Mouse (Mus musculus): Measurements from ENCODE around the gene Strn4. TPM values are rescaled to one million over a fixed set of nuclear protein-coding genes. Genes with fewer than 3 reads are reported as not detected.

The Strn4 gene
- polyA plus RNA-seq, 1 experiment from 2014 or later: 32.8 TPM

DNA sequence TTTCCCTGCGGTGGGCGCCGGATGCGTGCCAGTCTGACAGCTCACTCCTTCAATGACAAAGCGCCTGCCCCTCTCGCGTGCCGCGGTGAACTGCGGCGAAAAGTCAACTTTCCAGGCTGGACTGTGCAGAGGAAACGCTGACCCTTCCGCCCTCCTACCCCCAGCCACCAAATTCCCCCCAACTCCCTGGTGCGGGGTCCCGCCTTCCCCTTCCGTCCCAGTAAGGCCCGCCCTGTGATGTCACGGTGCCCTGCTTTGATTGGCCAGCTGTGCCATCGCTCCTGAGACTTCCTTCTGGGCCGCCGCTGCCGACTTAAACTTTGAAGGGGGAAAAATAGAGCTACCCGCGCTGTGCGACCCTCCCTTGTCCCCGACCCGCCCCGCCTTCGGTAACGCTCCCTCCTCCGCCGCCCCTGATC is 27.0 kb downstream of the Strn4 start, which contains the start of gene Prkd2:
Gene Prkd2 (plus strand): TSS at position 258 of the 419 bp plus-strand sequence.
- Histone ChIP-seq H3K4me2 (peak within 1 kb of the TSS; percentile 100), H3K4me1 (replicated peaks) (peaks cover 63% of the 10 kb centered on the region), H3K9ac (peak within 1 kb of the TSS; percentile 84), H3K36me3 (peaks cover 38% of the 10 kb centered on the region), H3K4me3 (replicated peaks) (peak within 1 kb of the TSS; percentile 73), H3K27ac (peak within 1 kb of the TSS; percentile 78), H3K9me3 (replicated peaks) (no peaks in the 10 kb centered on the region), H3K27me3 (no peaks in the 10 kb centered on the region)
- ATAC-seq (ENCODE audit: low read depth) (peak; percentile 82), DNase-seq (peak; percentile 77)
- whole genome bisulfite sequencing (ENCODE audit: insufficient replicate concordance): under 1% methylated on average over 32 of the region's 32 CpGs

DNA sequence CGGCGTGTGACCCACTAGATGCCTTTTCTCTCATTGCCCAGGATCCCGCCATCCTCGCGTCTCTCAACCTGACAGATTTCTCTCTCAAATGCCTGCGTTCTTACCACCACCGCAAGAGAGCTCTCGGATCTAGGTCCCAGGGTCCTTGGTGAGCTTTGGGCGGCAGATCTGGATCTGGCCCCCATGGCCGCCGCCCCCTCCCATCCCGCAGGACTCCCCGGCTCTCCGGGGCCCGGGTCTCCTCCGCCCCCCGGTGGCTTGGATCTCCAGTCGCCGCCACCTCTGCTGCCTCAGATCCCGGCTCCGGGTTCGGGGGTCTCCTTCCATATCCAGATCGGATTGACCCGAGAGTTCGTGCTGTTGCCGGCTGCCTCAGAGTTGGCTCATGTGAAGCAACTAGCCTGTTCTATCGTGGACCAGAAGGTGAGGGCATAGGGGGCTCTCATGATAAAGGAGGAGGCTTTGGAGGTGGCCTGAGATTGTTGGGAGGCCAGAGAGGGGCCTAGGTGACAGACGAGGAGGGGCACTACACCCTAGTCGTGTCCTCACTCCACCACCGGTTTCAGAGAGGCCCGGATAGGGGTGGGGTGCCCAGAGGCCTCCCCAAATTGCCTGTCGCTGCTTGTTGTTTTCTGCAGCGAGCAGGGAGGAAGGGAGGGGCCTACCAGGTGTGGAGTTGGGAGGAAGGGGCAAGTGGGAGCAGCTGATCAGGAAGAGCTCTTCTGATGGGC is 27.9 kb downstream of the Strn4 start:
- Histone ChIP-seq H3K27me3 (no peaks in the 10 kb centered on the region), H3K9me3 (replicated peaks) (no peaks in the 10 kb centered on the region), H3K9ac (peak overlapping the region; percentile 84), H3K4me2 (peak overlapping the region; percentile 100), H3K4me3 (replicated peaks) (peak overlapping the region; percentile 73), H3K4me1 (replicated peaks) (peaks cover 58% of the 10 kb centered on the region), H3K36me3 (peaks cover 29% of the 10 kb centered on the region), H3K27ac (peak overlapping the region; percentile 70)
- ATAC-seq (ENCODE audit: low read depth) (peak; percentile 37), DNase-seq (no peak)
- under 1% methylated on average over 33 of the region's 33 CpGs for whole genome bisulfite sequencing (ENCODE audit: insufficient replicate concordance)

DNA sequence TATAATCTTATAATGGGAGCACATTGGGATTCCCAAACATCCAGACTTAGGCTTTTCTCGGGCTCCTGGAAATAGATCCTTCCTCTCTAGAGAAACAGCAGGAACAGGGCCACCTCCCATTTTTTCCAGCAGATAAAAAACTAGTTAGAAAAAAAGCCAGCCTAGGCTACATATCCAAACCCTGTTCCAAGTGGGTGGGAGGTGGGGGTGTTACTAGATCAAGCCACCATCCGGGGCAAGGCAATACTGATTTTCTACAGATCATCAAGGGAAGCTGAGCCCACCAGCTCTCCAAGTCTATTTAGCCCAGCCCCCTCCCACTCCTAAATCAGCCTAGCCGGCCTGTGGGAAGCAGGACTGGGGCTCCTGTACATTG is 29.0 kb downstream of the Strn4 start:
- no peak for ATAC-seq (ENCODE audit: low read depth)
- no peaks in the 10 kb centered on the region for H3K9me3 ChIP-seq (replicated peaks)
- DNase-seq: no peak
- peaks cover 51% of the 10 kb centered on the region for H3K4me1 ChIP-seq (replicated peaks)
- H3K27ac ChIP-seq: peak overlapping the region; percentile 63
- 19% methylated on average over 3 of the region's 3 CpGs for WGBS (ENCODE audit: insufficient replicate concordance)
- H3K36me3 ChIP-seq: peaks cover 28% of the 10 kb centered on the region
- H3K4me3 ChIP-seq (replicated peaks): peak overlapping the region; percentile 73
- peak overlapping the region; percentile 84 for H3K9ac ChIP-seq
- no peaks in the 10 kb centered on the region for H3K27me3 ChIP-seq
- H3K4me2 ChIP-seq: peak overlapping the region; percentile 100

DNA sequence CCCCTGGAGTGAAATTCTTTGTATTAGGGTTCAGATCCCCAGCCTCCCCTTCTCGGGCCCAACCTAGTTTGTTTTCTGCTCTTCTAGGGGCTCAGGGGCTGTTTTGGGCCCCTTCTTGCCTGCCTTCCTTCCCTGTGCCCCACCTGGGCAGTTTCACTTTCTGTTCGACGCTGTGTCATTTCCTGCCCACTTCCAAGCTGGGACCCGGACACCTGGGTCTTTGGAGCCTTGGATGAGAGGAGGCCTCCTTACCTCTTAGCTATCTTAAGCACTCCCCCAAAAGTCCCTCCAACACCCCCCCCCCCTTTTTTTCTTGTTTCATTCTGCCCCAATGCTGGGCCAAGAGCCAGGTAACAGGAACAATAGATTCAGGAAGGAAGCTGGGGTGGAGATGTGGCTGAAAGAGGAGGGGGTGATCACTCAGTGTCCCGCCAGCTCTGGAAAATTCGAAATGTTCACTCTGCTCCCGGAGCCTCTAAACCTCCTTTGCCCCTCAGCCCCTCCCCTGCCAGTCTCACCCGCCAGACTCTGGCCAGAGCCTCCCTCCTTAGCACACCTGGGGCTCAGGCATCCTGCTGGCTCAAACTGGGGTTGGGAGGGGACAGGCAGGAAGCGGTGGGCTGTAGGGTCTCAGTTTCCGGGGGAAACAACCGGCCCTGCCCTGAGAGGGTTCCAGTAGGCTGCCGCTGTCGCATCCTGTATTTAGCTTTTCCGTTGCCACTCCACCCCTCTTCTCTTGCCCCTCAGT is 29.6 kb downstream of the Strn4 start:
- Histone ChIP-seq H3K4me2 (peak overlapping the region; percentile 100), H3K4me1 (replicated peaks) (peaks cover 51% of the 10 kb centered on the region), H3K9ac (peak overlapping the region; percentile 84), H3K27ac (peak overlapping the region; percentile 63), H3K36me3 (peaks cover 27% of the 10 kb centered on the region), H3K4me3 (replicated peaks) (peak overlapping the region; percentile 73), H3K9me3 (replicated peaks) (no peaks in the 10 kb centered on the region), H3K27me3 (no peaks in the 10 kb centered on the region)
- DNase-seq (no peak), ATAC-seq (ENCODE audit: low read depth) (no peak)
- WGBS (ENCODE audit: insufficient replicate concordance): 7% methylated on average over 14 of the region's 14 CpGs

DNA sequence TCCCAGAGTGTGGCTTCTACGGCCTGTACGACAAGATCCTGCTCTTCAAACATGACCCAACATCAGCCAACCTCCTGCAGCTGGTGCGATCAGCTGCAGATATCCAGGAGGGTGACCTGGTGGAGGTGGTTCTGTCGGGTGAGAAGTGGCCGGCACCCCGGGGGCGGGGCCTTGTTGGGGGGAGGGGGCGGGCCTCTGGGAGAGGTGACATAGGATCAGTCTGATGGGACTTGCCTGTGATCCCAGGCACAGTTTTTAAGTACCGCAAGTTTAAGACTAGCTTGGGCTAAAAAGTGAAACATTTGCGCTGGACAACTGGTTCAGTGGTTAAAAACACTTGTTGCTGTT is 30.1 kb downstream of the Strn4 start:
- Histone ChIP-seq H3K27ac (peak overlapping the region; percentile 63), H3K4me2 (peak overlapping the region; percentile 100), H3K36me3 (peaks cover 26% of the 10 kb centered on the region), H3K4me3 (replicated peaks) (peak overlapping the region; percentile 73), H3K4me1 (replicated peaks) (peaks cover 47% of the 10 kb centered on the region), H3K9ac (peak overlapping the region; percentile 84), H3K9me3 (replicated peaks) (no peaks in the 10 kb centered on the region), H3K27me3 (no peaks in the 10 kb centered on the region)
- WGBS (ENCODE audit: insufficient replicate concordance): 22% methylated on average over 10 of the region's 10 CpGs
- ATAC-seq (ENCODE audit: low read depth) (no peak), DNase-seq (no peak)

DNA sequence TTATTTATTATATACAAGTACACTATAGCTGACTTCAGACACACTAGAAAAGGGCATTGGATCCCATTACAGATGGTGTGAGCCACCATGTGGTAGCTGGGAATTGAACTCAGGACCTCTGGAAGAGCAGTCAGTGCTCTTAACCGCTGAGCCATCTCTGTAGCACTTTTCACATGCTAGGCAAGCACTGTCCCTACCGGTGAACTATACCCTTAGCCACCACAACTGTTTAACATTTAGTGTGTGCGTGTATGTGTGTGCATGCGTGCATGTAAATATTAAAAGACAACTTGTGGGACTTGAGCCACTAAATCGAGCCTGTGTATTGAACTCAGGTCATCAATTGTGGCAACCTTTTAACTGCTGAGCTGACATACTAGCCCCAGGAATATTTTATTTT is 31.1 kb downstream of the Strn4 start:
- Histone ChIP-seq H3K4me2 (no peak overlapping the region), H3K9me3 (replicated peaks) (no peaks in the 10 kb centered on the region), H3K4me1 (replicated peaks) (peaks cover 38% of the 10 kb centered on the region), H3K4me3 (replicated peaks) (no peak overlapping the region), H3K36me3 (peaks cover 19% of the 10 kb centered on the region), H3K27ac (no peak overlapping the region), H3K27me3 (no peaks in the 10 kb centered on the region), H3K9ac (no peak overlapping the region)
- DNase-seq: no peak
- no peak for ATAC-seq (ENCODE audit: low read depth)
- 87% methylated on average over 5 of the region's 5 CpGs for WGBS (ENCODE audit: insufficient replicate concordance)

DNA sequence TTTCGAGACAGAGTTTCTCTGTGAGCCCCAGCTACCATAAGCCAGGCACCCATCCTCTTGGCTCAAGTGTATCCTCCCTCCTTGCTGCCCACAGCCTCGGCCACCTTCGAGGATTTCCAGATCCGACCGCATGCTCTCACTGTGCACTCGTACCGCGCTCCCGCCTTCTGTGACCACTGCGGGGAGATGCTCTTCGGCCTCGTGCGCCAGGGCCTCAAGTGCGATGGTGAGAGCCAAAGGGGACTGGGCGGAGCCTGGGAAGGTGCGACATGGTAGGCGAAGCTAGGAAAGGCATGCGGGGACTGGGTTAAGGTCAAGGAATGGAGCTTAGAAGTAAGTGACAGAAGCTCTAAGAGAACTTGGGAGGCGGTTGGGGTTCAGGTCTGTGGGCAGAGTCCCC is 31.8 kb downstream of the Strn4 start:
- ATAC-seq (ENCODE audit: low read depth) (no peak), DNase-seq (no peak)
- no peak overlapping the region for H3K4me2 ChIP-seq
- H3K27ac ChIP-seq: no peak overlapping the region
- peaks cover 31% of the 10 kb centered on the region for H3K4me1 ChIP-seq (replicated peaks)
- WGBS (ENCODE audit: insufficient replicate concordance): 81% methylated on average over 19 of the region's 19 CpGs
- no peaks in the 10 kb centered on the region for H3K27me3 ChIP-seq
- no peak overlapping the region for H3K9ac ChIP-seq
- no peaks in the 10 kb centered on the region for H3K9me3 ChIP-seq (replicated peaks)
- peaks cover 19% of the 10 kb centered on the region for H3K36me3 ChIP-seq
- no peak overlapping the region for H3K4me3 ChIP-seq (replicated peaks)

DNA sequence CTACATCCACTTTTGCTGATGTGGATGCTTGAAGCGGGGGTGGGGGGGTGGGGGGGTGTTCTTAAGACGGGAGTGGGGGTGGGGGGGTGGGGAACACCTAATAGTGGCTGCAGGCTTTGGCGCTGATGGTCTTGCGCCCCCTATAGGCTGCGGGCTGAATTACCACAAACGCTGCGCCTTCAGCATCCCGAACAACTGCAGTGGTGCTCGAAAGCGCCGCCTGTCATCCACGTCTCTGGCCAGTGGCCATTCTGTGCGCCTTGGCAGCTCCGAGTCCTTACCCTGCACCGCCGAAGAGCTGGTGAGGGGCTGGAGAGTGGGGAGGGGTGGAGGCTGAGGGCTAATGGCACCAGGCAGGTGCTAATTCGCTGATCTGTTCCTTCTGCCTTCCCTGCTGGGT is 32.9 kb downstream of the Strn4 start:
- Histone ChIP-seq H3K4me1 (replicated peaks) (peaks cover 25% of the 10 kb centered on the region), H3K27ac (no peak overlapping the region), H3K4me3 (replicated peaks) (no peak overlapping the region), H3K36me3 (peaks cover 20% of the 10 kb centered on the region), H3K9ac (no peak overlapping the region), H3K27me3 (no peaks in the 10 kb centered on the region), H3K4me2 (no peak overlapping the region), H3K9me3 (replicated peaks) (no peaks in the 10 kb centered on the region)
- 49% methylated on average over 17 of the region's 17 CpGs for WGBS (ENCODE audit: insufficient replicate concordance)
- DNase-seq (no peak), ATAC-seq (ENCODE audit: low read depth) (no peak)

DNA sequence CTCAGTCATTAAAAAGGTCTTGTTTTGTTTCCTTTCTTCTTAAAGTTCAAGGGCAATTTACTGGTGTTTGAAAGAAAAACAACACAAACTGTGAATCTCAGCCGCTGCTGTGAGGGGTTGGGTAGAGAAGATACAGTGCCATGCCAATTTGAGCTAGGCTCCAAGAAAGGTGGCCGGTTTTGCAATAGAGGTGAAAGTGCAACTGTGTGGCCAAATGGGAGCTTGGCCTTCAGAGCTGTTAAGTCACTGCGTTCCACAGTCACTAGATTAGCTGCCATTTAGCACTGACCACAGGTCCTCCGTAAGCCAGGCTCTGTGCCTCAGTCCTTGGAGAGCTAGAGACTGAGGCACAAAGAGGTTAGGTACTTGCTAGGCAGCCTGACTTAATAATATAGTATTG is 35.9 kb downstream of the Strn4 start:
- H3K9me3 ChIP-seq (replicated peaks): no peaks in the 10 kb centered on the region
- H3K36me3 ChIP-seq: peaks cover 47% of the 10 kb centered on the region
- 0 out of 2 replicates have a peak, but pooled peaks have one; percentile 11 for ATAC-seq (ENCODE audit: low read depth)
- no peak for DNase-seq
- no peaks in the 10 kb centered on the region for H3K27me3 ChIP-seq
- H3K4me3 ChIP-seq (replicated peaks): no peak overlapping the region
- no peaks in the 10 kb centered on the region for H3K4me1 ChIP-seq (replicated peaks)
- WGBS (ENCODE audit: insufficient replicate concordance): 69% methylated on average over 4 of the region's 4 CpGs
- H3K9ac ChIP-seq: no peak overlapping the region
- no peak overlapping the region for H3K27ac ChIP-seq
- H3K4me2 ChIP-seq: no peak overlapping the region

DNA sequence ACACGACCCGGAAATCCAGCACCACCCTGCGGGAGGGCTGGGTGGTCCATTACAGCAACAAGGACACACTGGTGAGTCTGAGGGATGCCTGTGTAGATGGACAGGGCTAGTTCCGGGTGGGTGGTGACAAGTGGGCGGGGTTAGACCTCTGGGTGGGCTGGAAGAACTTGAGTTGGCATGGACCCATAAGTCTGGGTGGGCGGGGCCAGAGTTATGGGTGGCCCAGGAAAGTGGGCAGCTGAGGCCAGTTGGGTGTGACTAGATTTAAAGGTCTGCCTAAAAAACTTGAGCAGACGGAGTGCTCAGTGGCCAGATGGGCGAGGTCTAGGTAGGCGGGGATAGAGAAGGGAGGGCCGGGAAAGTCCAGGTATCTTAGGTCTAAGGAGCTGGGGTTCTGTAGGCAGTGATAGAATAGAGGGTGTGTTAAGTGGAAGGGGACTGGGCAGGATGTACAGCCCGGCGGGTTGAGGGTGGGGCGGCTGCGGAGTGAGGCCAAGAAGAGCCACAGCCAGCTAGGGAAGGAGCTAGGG is 37.7 kb downstream of the Strn4 start:
- Histone ChIP-seq H3K4me1 (replicated peaks) (0 out of 2 replicates have a peak, but pooled peaks cover 2% of the 10 kb centered on the region), H3K27ac (no peak overlapping the region), H3K4me2 (no peak overlapping the region), H3K27me3 (no peaks in the 10 kb centered on the region), H3K36me3 (peaks cover 58% of the 10 kb centered on the region), H3K9me3 (replicated peaks) (no peaks in the 10 kb centered on the region), H3K9ac (no peak overlapping the region), H3K4me3 (replicated peaks) (no peak overlapping the region)
- WGBS (ENCODE audit: insufficient replicate concordance): 77% methylated on average over 14 of the region's 14 CpGs
- DNase-seq (no peak), ATAC-seq (ENCODE audit: low read depth) (no peak)

DNA sequence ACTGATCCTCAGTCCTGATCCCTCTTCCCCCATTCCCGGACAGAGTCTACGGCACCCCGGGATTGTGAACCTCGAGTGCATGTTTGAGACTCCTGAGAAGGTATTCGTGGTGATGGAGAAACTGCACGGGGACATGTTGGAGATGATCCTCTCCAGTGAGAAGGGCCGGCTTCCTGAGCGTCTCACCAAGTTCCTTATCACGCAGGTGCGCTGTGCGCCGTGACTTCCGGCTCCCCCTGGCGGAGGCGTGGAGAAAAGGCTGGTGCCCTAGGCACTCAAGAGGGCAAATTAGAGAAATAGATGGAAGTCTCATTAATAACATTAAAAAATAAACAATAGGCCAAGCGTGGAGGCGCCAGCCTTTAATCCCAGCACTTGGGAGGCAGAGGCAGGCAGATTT is 42.6 kb downstream of the Strn4 start:
- WGBS (ENCODE audit: insufficient replicate concordance): 43% methylated on average over 17 of the region's 17 CpGs

More for the DNA sequence above, 42.6 kb downstream of the Strn4 start:
- Histone ChIP-seq H3K4me1 (replicated peaks) (0 out of 2 replicates have a peak, but pooled peaks cover 2% of the 10 kb centered on the region), H3K36me3 (peaks cover 39% of the 10 kb centered on the region), H3K9ac (no peak overlapping the region), H3K27me3 (no peaks in the 10 kb centered on the region), H3K9me3 (replicated peaks) (no peaks in the 10 kb centered on the region), H3K27ac (no peak overlapping the region), H3K4me2 (no peak overlapping the region), H3K4me3 (replicated peaks) (no peak overlapping the region)
- DNase-seq (peak; percentile 33), ATAC-seq (ENCODE audit: low read depth) (peak; percentile 18; the same call in 1 of the 2 replicates)

All from liver, embryonic 13.5 days (tissue).